Mouse (Mus musculus): Measurements from ENCODE around the gene Cdc20b. TPM values are rescaled to one million over a fixed set of nuclear protein-coding genes. Genes with fewer than 3 reads are reported as not detected.

The Cdc20b gene
- polyA plus RNA-seq, 1 experiment, result not detected

GRCm38 (mm10) chr13:113118977-113119376, 84.1 kb downstream of the Cdc20b start:
- no peaks in the 10 kb centered on the region for H3K36me3 ChIP-seq (ENCODE audit: control insufficient read depth, insufficient read depth, low read length, poor library complexity, severe bottlenecking)
- 0 out of 2 replicates have a peak, but pooled peaks cover 2% of the 10 kb centered on the region for H3K9me3 ChIP-seq (replicated peaks; ENCODE audit: control insufficient read depth, insufficient read depth, low read length, poor library complexity, severe bottlenecking)
- H3K27me3 ChIP-seq (ENCODE audit: control insufficient read depth, insufficient read depth, low read length, poor library complexity, severe bottlenecking), result no peaks in the 10 kb centered on the region
- no peaks in the 10 kb centered on the region for H3K4me1 ChIP-seq (ENCODE audit: control insufficient read depth, insufficient read depth, low read length)
- no peak overlapping the region for H3K4me3 ChIP-seq (ENCODE audit: low read depth, low read length)
- TF ChIP-seq CTCF (IDR thresholded peaks at IDR 0.05; ENCODE audit: low read depth, low read length), result no peak
- no peak for TF ChIP-seq POLR2A (IDR thresholded peaks at IDR 0.05; ENCODE audit: insufficient read depth, low read length)
- no peak for TF ChIP-seq EP300 (IDR thresholded peaks at IDR 0.05; ENCODE audit: insufficient read depth, low read depth, low read length)
- H3K27ac ChIP-seq (ENCODE audit: insufficient read depth, low read length), result no peak overlapping the region
- H3K9ac ChIP-seq (ENCODE audit: low read depth, poor library complexity, severe bottlenecking), result no peak overlapping the region

DNA sequence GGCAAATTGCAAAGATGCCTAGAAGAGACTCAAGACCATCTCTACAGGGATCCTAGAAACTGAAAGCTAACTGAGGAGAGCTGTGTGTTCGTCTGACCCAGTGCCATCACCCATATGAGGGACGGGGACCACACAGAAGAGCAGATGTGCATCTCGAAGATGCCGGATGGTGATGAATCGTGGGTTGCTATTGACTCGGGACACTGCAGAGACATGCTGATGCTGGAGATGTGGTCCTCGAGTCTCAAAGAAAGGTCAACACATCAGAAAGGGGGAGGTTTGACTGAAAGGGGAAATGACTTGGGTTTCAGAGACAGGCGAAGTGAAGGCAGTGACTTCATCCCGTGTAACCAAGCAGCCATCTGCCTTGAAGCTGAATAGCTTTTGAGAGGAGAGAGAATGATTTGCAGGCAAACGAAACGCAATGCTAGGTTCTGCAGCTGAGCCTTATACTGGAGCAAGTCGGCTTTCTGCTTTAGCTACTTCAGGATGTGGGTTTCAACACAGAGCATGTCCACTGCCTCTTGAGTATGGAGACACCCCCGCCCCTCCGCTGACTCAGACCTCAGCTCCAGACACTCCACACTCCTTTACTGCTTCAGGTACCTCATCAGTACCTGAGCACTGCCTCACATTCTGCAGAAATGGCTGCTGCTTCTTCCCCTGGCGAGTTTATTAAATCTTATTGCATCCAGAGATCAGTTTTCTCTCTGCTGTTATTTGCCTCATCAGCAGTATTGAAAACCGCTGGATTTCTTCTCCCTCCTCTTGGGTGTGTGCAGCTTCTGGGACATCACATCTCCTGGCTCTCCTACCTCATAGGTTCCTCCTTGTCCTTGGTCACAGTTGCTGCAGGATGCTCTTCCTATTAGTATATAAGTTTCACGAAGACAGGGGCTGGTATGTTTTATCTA, 85.7 kb downstream of the Cdc20b start:
- Histone ChIP-seq H3K4me1 (ENCODE audit: control insufficient read depth, insufficient read depth, low read length) (no peaks in the 10 kb centered on the region), H3K9ac (ENCODE audit: low read depth, poor library complexity, severe bottlenecking) (no peak overlapping the region), H3K36me3 (ENCODE audit: control insufficient read depth, insufficient read depth, low read length, poor library complexity, severe bottlenecking) (no peaks in the 10 kb centered on the region), H3K27ac (ENCODE audit: insufficient read depth, low read length) (no peak overlapping the region), H3K27me3 (ENCODE audit: control insufficient read depth, insufficient read depth, low read length, poor library complexity, severe bottlenecking) (no peaks in the 10 kb centered on the region), H3K9me3 (replicated peaks; ENCODE audit: control insufficient read depth, insufficient read depth, low read length, poor library complexity, severe bottlenecking) (0 out of 2 replicates have a peak, but pooled peaks cover 2% of the 10 kb centered on the region), H3K4me3 (ENCODE audit: low read depth, low read length) (no peak overlapping the region)
- no peak for TF ChIP-seq POLR2A (IDR thresholded peaks at IDR 0.05; ENCODE audit: insufficient read depth, low read length)
- no peak for TF ChIP-seq EP300 (IDR thresholded peaks at IDR 0.05; ENCODE audit: insufficient read depth, low read depth, low read length)
- no peak for TF ChIP-seq CTCF (IDR thresholded peaks at IDR 0.05; ENCODE audit: low read depth, low read length)

DNA sequence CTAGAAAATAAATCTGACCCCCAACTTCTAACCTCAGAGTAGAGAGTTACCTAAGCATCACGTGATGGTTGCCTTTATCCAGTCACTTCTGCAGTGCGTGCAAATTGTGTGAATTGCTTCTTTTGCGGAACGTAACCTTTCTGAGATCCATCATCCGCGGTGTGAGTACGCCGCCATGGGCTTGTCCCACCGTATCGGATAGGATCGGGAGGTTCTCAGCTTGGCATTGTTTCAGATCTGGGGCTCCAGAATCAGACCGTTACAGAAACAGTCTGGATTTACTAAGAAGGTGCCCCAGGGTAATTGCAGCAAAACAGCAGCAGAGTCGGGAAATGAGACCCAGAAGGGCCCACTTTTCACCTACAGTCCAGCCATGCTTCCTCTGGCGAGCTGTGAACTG, 86.4 kb downstream of the Cdc20b start:
- Histone ChIP-seq H3K27ac (ENCODE audit: insufficient read depth, low read length) (no peak overlapping the region), H3K4me1 (ENCODE audit: control insufficient read depth, insufficient read depth, low read length) (no peaks in the 10 kb centered on the region), H3K9ac (ENCODE audit: low read depth, poor library complexity, severe bottlenecking) (no peak overlapping the region), H3K4me3 (ENCODE audit: low read depth, low read length) (no peak overlapping the region), H3K9me3 (replicated peaks; ENCODE audit: control insufficient read depth, insufficient read depth, low read length, poor library complexity, severe bottlenecking) (0 out of 2 replicates have a peak, but pooled peaks cover 2% of the 10 kb centered on the region), H3K36me3 (ENCODE audit: control insufficient read depth, insufficient read depth, low read length, poor library complexity, severe bottlenecking) (no peaks in the 10 kb centered on the region), H3K27me3 (ENCODE audit: control insufficient read depth, insufficient read depth, low read length, poor library complexity, severe bottlenecking) (no peaks in the 10 kb centered on the region)
- TF ChIP-seq POLR2A (IDR thresholded peaks at IDR 0.05; ENCODE audit: insufficient read depth, low read length) (no peak), CTCF (IDR thresholded peaks at IDR 0.05; ENCODE audit: low read depth, low read length) (no peak), EP300 (IDR thresholded peaks at IDR 0.05; ENCODE audit: insufficient read depth, low read depth, low read length) (no peak)

GRCm38 (mm10) chr13:113129974-113130373, 95.1 kb downstream of the Cdc20b start:
- no peak overlapping the region for H3K9ac ChIP-seq (ENCODE audit: low read depth, poor library complexity, severe bottlenecking)
- no peaks in the 10 kb centered on the region for H3K27me3 ChIP-seq (ENCODE audit: control insufficient read depth, insufficient read depth, low read length, poor library complexity, severe bottlenecking)
- peaks cover 7% of the 10 kb centered on the region; the same call in 1 of the 2 replicates for H3K9me3 ChIP-seq (replicated peaks; ENCODE audit: control insufficient read depth, insufficient read depth, low read length, poor library complexity, severe bottlenecking)
- no peak overlapping the region for H3K27ac ChIP-seq (ENCODE audit: insufficient read depth, low read length)
- no peak overlapping the region for H3K4me3 ChIP-seq (ENCODE audit: low read depth, low read length)
- no peaks in the 10 kb centered on the region for H3K36me3 ChIP-seq (ENCODE audit: control insufficient read depth, insufficient read depth, low read length, poor library complexity, severe bottlenecking)
- TF ChIP-seq EP300 (IDR thresholded peaks at IDR 0.05; ENCODE audit: insufficient read depth, low read depth, low read length) (no peak), POLR2A (IDR thresholded peaks at IDR 0.05; ENCODE audit: insufficient read depth, low read length) (no peak), CTCF (IDR thresholded peaks at IDR 0.05; ENCODE audit: low read depth, low read length) (no peak)
- H3K4me1 ChIP-seq (ENCODE audit: control insufficient read depth, insufficient read depth, low read length), result no peaks in the 10 kb centered on the region

DNA sequence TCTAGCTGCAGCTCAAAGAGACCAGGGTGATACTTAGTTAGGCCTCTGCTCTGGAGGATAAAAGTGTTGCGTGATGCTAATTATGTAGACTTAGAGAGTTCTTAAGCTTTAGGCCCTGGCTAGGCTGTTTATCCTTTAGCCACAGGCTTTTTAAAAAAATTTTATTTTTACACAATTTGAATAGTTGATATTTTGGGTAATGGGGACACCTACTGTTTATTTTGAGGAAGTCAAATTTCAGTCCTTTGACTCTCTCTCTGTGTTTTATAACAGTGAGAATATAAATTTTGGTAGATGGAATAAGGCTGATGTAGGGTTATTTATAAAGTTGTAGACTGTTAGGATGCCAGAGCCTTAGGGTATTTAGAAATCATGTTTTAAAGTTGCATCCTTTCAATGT, 104.7 kb downstream of the Cdc20b start:
- H3K9me3 ChIP-seq (replicated peaks; ENCODE audit: control insufficient read depth, insufficient read depth, low read length, poor library complexity, severe bottlenecking), result no peaks in the 10 kb centered on the region
- no peak overlapping the region for H3K9ac ChIP-seq (ENCODE audit: low read depth, poor library complexity, severe bottlenecking)
- H3K4me1 ChIP-seq (ENCODE audit: control insufficient read depth, insufficient read depth, low read length), result no peaks in the 10 kb centered on the region
- TF ChIP-seq EP300 (IDR thresholded peaks at IDR 0.05; ENCODE audit: insufficient read depth, low read depth, low read length), result no peak
- no peak overlapping the region for H3K27ac ChIP-seq (ENCODE audit: insufficient read depth, low read length)
- H3K4me3 ChIP-seq (ENCODE audit: low read depth, low read length), result no peak overlapping the region
- H3K36me3 ChIP-seq (ENCODE audit: control insufficient read depth, insufficient read depth, low read length, poor library complexity, severe bottlenecking), result no peaks in the 10 kb centered on the region
- H3K27me3 ChIP-seq (ENCODE audit: control insufficient read depth, insufficient read depth, low read length, poor library complexity, severe bottlenecking), result no peaks in the 10 kb centered on the region

Other genes with a start within 250 kb of the Cdc20b start
- 19.9 and 21.1 TPM in 2 replicates for gene Plpp1, start 234.3 kb upstream of the Cdc20b start, polyA plus RNA-seq (2011; ENCODE audit: insufficient read depth, insufficient read length, low read depth, missing spikeins)
- gene Mtrex, start 107.7 kb upstream of the Cdc20b start, polyA plus RNA-seq (2011; ENCODE audit: insufficient read depth, insufficient read length, low read depth, missing spikeins), result 136 and 159 TPM in 2 replicates
- gene Dhx29, start 107.7 kb upstream of the Cdc20b start, polyA plus RNA-seq (2011; ENCODE audit: insufficient read depth, insufficient read length, low read depth, missing spikeins), result 33.3 and 34.9 TPM in 2 replicates
- gene Ccno, start 47.3 kb upstream of the Cdc20b start, polyA plus RNA-seq (2011; ENCODE audit: insufficient read depth, insufficient read length, low read depth, missing spikeins), result 0.52 and 0.78 TPM in 2 replicates
- gene Mcidas, start 41.3 kb upstream of the Cdc20b start, polyA plus RNA-seq (2011; ENCODE audit: insufficient read depth, insufficient read length, low read depth, missing spikeins), result not detected in 2 replicates
- gene Gpx8, start 11.3 kb downstream of the Cdc20b start, polyA plus RNA-seq (2011; ENCODE audit: insufficient read depth, insufficient read length, low read depth, missing spikeins), result 22.1 and 24.1 TPM in 2 replicates
- not detected in 2 replicates for gene Gzma, start 65.9 kb downstream of the Cdc20b start, polyA plus RNA-seq (2011; ENCODE audit: insufficient read depth, insufficient read length, low read depth, missing spikeins)
- gene Esm1, start 174.5 kb downstream of the Cdc20b start, polyA plus RNA-seq (2011; ENCODE audit: insufficient read depth, insufficient read length, low read depth, missing spikeins), result not detected in 2 replicates
- not detected in 2 replicates for gene Gzmk, start 190.8 kb downstream of the Cdc20b start, polyA plus RNA-seq (2011; ENCODE audit: insufficient read depth, insufficient read length, low read depth, missing spikeins)